Mouse (Mus musculus) ES-Bruce4 (cell line): Measurements from ENCODE around the gene Hip1r.

Experiments
- CTCF ChIP-seq: IDR thresholded peaks from one replicate; pipeline ENCODE4 v1.8.1; 2011; ENCODE audit warnings: low read depth, low read length
- EP300 ChIP-seq: IDR thresholded peaks from 2 replicates; pipeline ENCODE4 v1.6.1; 2011; ENCODE audit warnings: low read depth, low read length; ENCODE audit not compliant: insufficient read depth
- POLR2A ChIP-seq: IDR thresholded peaks from one replicate; pipeline ENCODE4 v1.8.1; 2011; ENCODE audit warnings: low read length; ENCODE audit not compliant: insufficient read depth

- TF ChIP-seq EP300, result no peak
- TF ChIP-seq POLR2A, result no peak
- TF ChIP-seq CTCF, result no peak
These were observed 9.2 kb upstream of the Hip1r start for GRCm38 (mm10) chr5:123964208-123964607.
